In the genomic region with DNA sequence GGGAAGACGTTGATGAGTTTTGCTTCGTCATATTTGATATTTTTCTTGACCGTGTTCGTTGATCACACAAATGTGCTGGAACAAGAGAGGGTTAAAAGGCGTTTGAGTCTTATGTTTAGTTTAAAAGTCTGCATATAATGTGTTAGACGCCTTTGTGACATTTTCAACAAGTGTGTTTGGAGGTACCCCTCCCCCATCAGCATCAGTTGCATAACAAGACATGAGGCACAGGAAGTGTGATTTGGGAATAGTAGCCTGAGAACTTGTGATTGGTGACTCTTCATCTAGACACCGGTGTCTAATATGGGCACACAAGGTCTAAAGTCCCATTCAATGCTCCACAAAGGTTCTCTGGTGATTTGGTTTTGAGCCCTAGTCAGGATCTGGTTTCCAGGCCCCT, we compare ENCODE assay signal across 27 mouse cellular contexts.
A peak's percentile ranks its signal among the peaks of the same experiment; 100 is the strongest.
DNase-seq lines count a peak whose midpoint lies in the region; ATAC-seq lines count a peak whose summit lies in the region.
"Had no signal": no experiment of that assay in that cellular context is flagged by ENCODE, and none has a peak within 500 bp of the region (broad histone marks: within the 10 kb centered on the region; RNA-seq: fewer than 3 reads in every experiment).

No protein-coding gene starts in this region.

- DNase-seq in hindbrain, embryonic 10.5 days (ENCODE audit: low spot score), result no peak
- DNase-seq in hindbrain, embryonic 14.5 days (ENCODE audit: low spot score), result no peak
- DNase-seq in midbrain, embryonic 11.5 days (ENCODE audit: low spot score, missing footprints), result no peak
- peak; percentile 32 for DNase-seq in retina, postnatal 1 day
- DNase-seq in heart, postnatal 14 days, result no peak
- DNase-seq: adrenal gland, postnatal 36 days; B cell, adult 2 months; cerebellum, adult 18-20 months; cerebellum, postnatal 10 days; gastrocnemius, postnatal 10 days; heart, postnatal 4 days; kidney, adult 18-20 months; kidney, postnatal 25 days; lung, postnatal 4 days; right cerebral cortex, adult 18-20 months; spleen, adult 18-20 months; thymus, postnatal 14 days had no signal

- H3K27me3 ChIP-seq in hindbrain, embryonic 10.5 days (ENCODE audit: insufficient read depth, poor library complexity, severe bottlenecking), result no peaks in the 10 kb centered on the region
- H3K27me3 ChIP-seq in hindbrain, embryonic 14.5 days (ENCODE audit: control insufficient read depth, insufficient read depth, low read length), result no peaks in the 10 kb centered on the region
- H3K27me3 ChIP-seq in midbrain, embryonic 12.5 days, result no peaks in the 10 kb centered on the region
- H3K27me3 ChIP-seq in midbrain, embryonic 11.5 days (ENCODE audit: control insufficient read depth, insufficient read depth, low read length), result no peaks in the 10 kb centered on the region
- no peaks in the 10 kb centered on the region for H3K27me3 ChIP-seq in hindbrain, embryonic 13.5 days
- H3K27me3 ChIP-seq: embryonic facial prominence, embryonic 13.5 days; kidney, embryonic 15.5 days; neural tube, embryonic 15.5 days had no signal

- intact Hi-C loops in heart, postnatal 14 days (cut with DNase I), result no loop called here

- peak overlapping the region; percentile 84 for H3K27ac ChIP-seq in hindbrain, embryonic 10.5 days
- no peak overlapping the region; the same call in 1 of the 2 replicates for H3K27ac ChIP-seq in hindbrain, embryonic 14.5 days
- H3K27ac ChIP-seq in midbrain, embryonic 12.5 days (replicated peaks), result peak overlapping the region; percentile 67; the same call in 1 of the 2 replicates
- H3K27ac ChIP-seq in midbrain, embryonic 11.5 days (ENCODE audit: low read depth, low read length), result no peak overlapping the region
- H3K27ac ChIP-seq in hindbrain, embryonic 13.5 days, result peak overlapping the region; percentile 84; the same call in 1 of the 2 replicates
- H3K27ac ChIP-seq: embryonic facial prominence, embryonic 13.5 days; kidney, embryonic 15.5 days; layer of hippocampus, adult 2 months; limb, embryonic 13.5 days; neural tube, embryonic 15.5 days had no signal

- no peak overlapping the region for H3K4me2 ChIP-seq in hindbrain, embryonic 14.5 days (replicated peaks)
- H3K4me2 ChIP-seq in midbrain, embryonic 12.5 days (replicated peaks), result no peak overlapping the region
- no peak overlapping the region for H3K4me2 ChIP-seq in midbrain, embryonic 11.5 days
- H3K4me2 ChIP-seq in hindbrain, embryonic 13.5 days, result no peak overlapping the region
- H3K4me2 ChIP-seq: embryonic facial prominence, embryonic 13.5 days; heart, embryonic 11.5 days; kidney, embryonic 15.5 days; limb, embryonic 13.5 days; liver, embryonic 11.5 days; neural tube, embryonic 15.5 days had no signal

- H3K36me3 ChIP-seq in hindbrain, embryonic 10.5 days, result no peaks in the 10 kb centered on the region
- H3K36me3 ChIP-seq in hindbrain, embryonic 14.5 days (replicated peaks; ENCODE audit: control insufficient read depth, insufficient read depth), result no peaks in the 10 kb centered on the region
- no peaks in the 10 kb centered on the region for H3K36me3 ChIP-seq in midbrain, embryonic 12.5 days
- H3K36me3 ChIP-seq in midbrain, embryonic 11.5 days (ENCODE audit: control insufficient read depth, insufficient read depth, low read length), result no peaks in the 10 kb centered on the region
- H3K36me3 ChIP-seq in hindbrain, embryonic 13.5 days, result no peaks in the 10 kb centered on the region
- H3K36me3 ChIP-seq: embryonic facial prominence, embryonic 13.5 days; kidney, embryonic 15.5 days; limb, embryonic 13.5 days; neural tube, embryonic 15.5 days had no signal

- peaks cover 42% of the 10 kb centered on the region for H3K4me1 ChIP-seq in hindbrain, embryonic 10.5 days (replicated peaks)
- H3K4me1 ChIP-seq in hindbrain, embryonic 14.5 days (replicated peaks; ENCODE audit: control insufficient read depth, insufficient read depth, low read length), result peaks cover 15% of the 10 kb centered on the region; the same call in 1 of the 2 replicates
- peaks cover 38% of the 10 kb centered on the region for H3K4me1 ChIP-seq in midbrain, embryonic 12.5 days
- H3K4me1 ChIP-seq in midbrain, embryonic 11.5 days (ENCODE audit: control insufficient read depth, insufficient read depth, low read length), result peaks cover 17% of the 10 kb centered on the region
- peaks cover 33% of the 10 kb centered on the region for H3K4me1 ChIP-seq in hindbrain, embryonic 13.5 days (replicated peaks)
- H3K4me1 ChIP-seq: kidney, embryonic 15.5 days; limb, embryonic 13.5 days had no signal

- 92% methylated on average over 7 of the region's 7 CpGs for WGBS in hindbrain, embryonic 10.5 days
- 88% methylated on average over 7 of the region's 7 CpGs for WGBS in hindbrain, embryonic 14.5 days
- 84% methylated on average over 7 of the region's 7 CpGs for WGBS in midbrain, embryonic 12.5 days
- 89% methylated on average over 7 of the region's 7 CpGs for WGBS in midbrain, embryonic 11.5 days
- 85% methylated on average over 7 of the region's 7 CpGs for WGBS in hindbrain, embryonic 13.5 days

- no peak for ATAC-seq in hindbrain, embryonic 14.5 days (ENCODE audit: low FRiP score)
- ATAC-seq in midbrain, embryonic 12.5 days (ENCODE audit: low FRiP score, low read depth), result no peak
- no peak for ATAC-seq in midbrain, embryonic 11.5 days (ENCODE audit: low FRiP score)
- no peak for ATAC-seq in hindbrain, embryonic 13.5 days (ENCODE audit: low FRiP score)

- no peaks in the 10 kb centered on the region for H3K9me3 ChIP-seq in hindbrain, embryonic 10.5 days
- no peaks in the 10 kb centered on the region for H3K9me3 ChIP-seq in hindbrain, embryonic 14.5 days (ENCODE audit: control insufficient read depth, low read length)
- H3K9me3 ChIP-seq in midbrain, embryonic 12.5 days, result no peaks in the 10 kb centered on the region
- no peaks in the 10 kb centered on the region for H3K9me3 ChIP-seq in midbrain, embryonic 11.5 days (ENCODE audit: control insufficient read depth, low read length)
- H3K9me3 ChIP-seq in hindbrain, embryonic 13.5 days, result no peaks in the 10 kb centered on the region
- H3K9me3 ChIP-seq: embryonic facial prominence, embryonic 13.5 days; kidney, embryonic 15.5 days; limb, embryonic 13.5 days; megakaryocyte, embryonic 14.5 days; neural tube, embryonic 15.5 days had no signal

- H3K4me3 ChIP-seq in hindbrain, embryonic 10.5 days, result no peak overlapping the region
- H3K4me3 ChIP-seq in hindbrain, embryonic 14.5 days (replicated peaks; ENCODE audit: low read length), result no peak overlapping the region
- H3K4me3 ChIP-seq in midbrain, embryonic 12.5 days, result no peak overlapping the region
- no peak overlapping the region for H3K4me3 ChIP-seq in midbrain, embryonic 11.5 days (ENCODE audit: low read depth, low read length)
- no peak overlapping the region for H3K4me3 ChIP-seq in hindbrain, embryonic 13.5 days
- H3K4me3 ChIP-seq: embryonic facial prominence, embryonic 13.5 days; kidney, embryonic 15.5 days; layer of hippocampus, adult 2 months; limb, embryonic 13.5 days; megakaryocyte, embryonic 14.5 days; neural tube, embryonic 15.5 days had no signal

- H3K9ac ChIP-seq in hindbrain, embryonic 14.5 days, result no peak overlapping the region
- H3K9ac ChIP-seq in midbrain, embryonic 12.5 days (replicated peaks), result no peak overlapping the region
- no peak overlapping the region for H3K9ac ChIP-seq in midbrain, embryonic 11.5 days (ENCODE audit: low read length)
- H3K9ac ChIP-seq in hindbrain, embryonic 13.5 days, result no peak overlapping the region
- H3K9ac ChIP-seq: embryonic facial prominence, embryonic 13.5 days; kidney, embryonic 15.5 days; limb, embryonic 13.5 days; neural tube, embryonic 15.5 days had no signal

Comparison
In these comparisons a context has a peak if more than half of its experiments do, and no peak if none do; other contexts are left out.
1. H3K27ac ChIP-seq: peak in hindbrain, embryonic 10.5 days (single experiment), midbrain, embryonic 12.5 days (single experiment) and hindbrain, embryonic 13.5 days (single experiment); none in hindbrain, embryonic 14.5 days (single experiment) and midbrain, embryonic 11.5 days (single experiment).